Mouse (Mus musculus): Measurements from ENCODE around the gene Vmn1r53. TPM values are rescaled to one million over a fixed set of nuclear protein-coding genes. Genes with fewer than 3 reads are reported as not detected.
"Not testable (repeated sequence)": the region's sequence is repeated elsewhere in the genome, so short reads cannot be mapped to it uniquely, and the experiment has no call there.

Gene Vmn1r53
- not detected for polyA plus RNA-seq (2012; fragmentation: generic; extraction: Trizol)
- long read RNA-seq, experiment 1 = 0 reads
- long read RNA-seq, experiment 2 = 0 reads

- Histone ChIP-seq H3K79me2 (ENCODE audit: control insufficient read depth, insufficient read depth) (no peaks in the 10 kb centered on the region), H3K79me3 (ENCODE audit: low read depth) (no peaks in the 10 kb centered on the region), H3K4me3 (ENCODE audit: insufficient read depth, poor library complexity, severe bottlenecking) (no peak within 1 kb of the TSS), H3K36me3 (ENCODE audit: control insufficient read depth, insufficient read depth) (no peaks in the 10 kb centered on the region), H3K27me3 (ENCODE audit: control insufficient read depth, insufficient read depth, insufficient read length) (no peaks in the 10 kb centered on the region), H3ac (ENCODE audit: control insufficient read depth, insufficient read length, low read depth) (no peak within 1 kb of the TSS)
- TF ChIP-seq CEBPB (IDR thresholded peaks at IDR 0.05; ENCODE audit: low read depth) = no peak
Observed at GRCm38 (mm10) chr6:90224338-90224737, at the start of gene Vmn1r53. TSS of gene Vmn1r53 (minus strand) at chr6:90224438.

GRCm38 (mm10) chr6:90246000-90246399 lies 21.8 kb upstream of the Vmn1r53 start, which contains the start of gene Vmn1r54:
TSS of gene Vmn1r54 (plus strand) at chr6:90246300.
- H3K79me2 ChIP-seq (ENCODE audit: control insufficient read depth, insufficient read depth) = no peaks in the 10 kb centered on the region
- TF ChIP-seq FOSL1 (IDR thresholded peaks at IDR 0.05; ENCODE audit: insufficient read depth, low read length, poor library complexity, severe bottlenecking) (no peak), MAX (IDR thresholded peaks at IDR 0.05) (no peak), MYOG (IDR thresholded peaks at IDR 0.05; ENCODE audit: control insufficient read depth, extremely low read depth, insufficient read length) (no peak), CEBPB (IDR thresholded peaks at IDR 0.05; ENCODE audit: low read depth) (no peak), CTCF (IDR thresholded peaks at IDR 0.05; ENCODE audit: control insufficient read depth, insufficient read depth, insufficient read length) (no peak)
- no peak within 1 kb of the TSS for H3ac ChIP-seq (ENCODE audit: control insufficient read depth, insufficient read length, low read depth)
- H3K27me3 ChIP-seq (ENCODE audit: control insufficient read depth, insufficient read depth, insufficient read length) = no peaks in the 10 kb centered on the region
- no peaks in the 10 kb centered on the region for H3K36me3 ChIP-seq (ENCODE audit: control insufficient read depth, insufficient read depth)
- H3K4me3 ChIP-seq (ENCODE audit: insufficient read depth, poor library complexity, severe bottlenecking) = no peak within 1 kb of the TSS
- no peaks in the 10 kb centered on the region for H3K79me3 ChIP-seq (ENCODE audit: low read depth)

- Histone ChIP-seq H3K27me3 (ENCODE audit: control insufficient read depth, insufficient read depth, insufficient read length) (no peaks in the 10 kb centered on the region), H3K36me3 (ENCODE audit: control insufficient read depth, insufficient read depth) (no peaks in the 10 kb centered on the region), H3K4me3 (ENCODE audit: insufficient read depth, poor library complexity, severe bottlenecking) (no peak overlapping the region), H3ac (ENCODE audit: control insufficient read depth, insufficient read length, low read depth) (no peak overlapping the region), H3K79me2 (ENCODE audit: control insufficient read depth, insufficient read depth) (no peaks in the 10 kb centered on the region), H3K79me3 (ENCODE audit: low read depth) (no peaks in the 10 kb centered on the region)
- no peak for TF ChIP-seq CEBPB (IDR thresholded peaks at IDR 0.05; ENCODE audit: low read depth)
- no peak for TF ChIP-seq MYOD1 (IDR thresholded peaks at IDR 0.05; ENCODE audit: control insufficient read depth, insufficient read length, low read depth)
- no peak for TF ChIP-seq CTCF (IDR thresholded peaks at IDR 0.05; ENCODE audit: control insufficient read depth, insufficient read depth, insufficient read length)
- TF ChIP-seq FOSL1 (IDR thresholded peaks at IDR 0.05; ENCODE audit: insufficient read depth, low read length, poor library complexity, severe bottlenecking) = no peak
- no peak for TF ChIP-seq MYOG (IDR thresholded peaks at IDR 0.05; ENCODE audit: control insufficient read depth, extremely low read depth, insufficient read length)
- no peak for TF ChIP-seq USF1 (IDR thresholded peaks at IDR 0.05; ENCODE audit: low read depth)
- no peak for TF ChIP-seq MAX (IDR thresholded peaks at IDR 0.05)
Observed at GRCm38 (mm10) chr6:90244019-90244418, 19.8 kb upstream of the Vmn1r53 start.

GRCm38 (mm10) chr6:90232681-90233080 lies 8.4 kb upstream of the Vmn1r53 start:
- no peak for TF ChIP-seq CTCF (IDR thresholded peaks at IDR 0.05; ENCODE audit: control insufficient read depth, insufficient read depth, insufficient read length)
- no peak for TF ChIP-seq MYOG (IDR thresholded peaks at IDR 0.05; ENCODE audit: control insufficient read depth, extremely low read depth, insufficient read length)
- no peak for TF ChIP-seq CEBPB (IDR thresholded peaks at IDR 0.05; ENCODE audit: low read depth)
- no peak for TF ChIP-seq MYOD1 (IDR thresholded peaks at IDR 0.05; ENCODE audit: control insufficient read depth, insufficient read length, low read depth)
- TF ChIP-seq MAX (IDR thresholded peaks at IDR 0.05) = no peak
- TF ChIP-seq FOSL1 (IDR thresholded peaks at IDR 0.05; ENCODE audit: insufficient read depth, low read length, poor library complexity, severe bottlenecking) = no peak
- no peak for TF ChIP-seq USF1 (IDR thresholded peaks at IDR 0.05; ENCODE audit: low read depth)
- Histone ChIP-seq H3K36me3 (ENCODE audit: control insufficient read depth, insufficient read depth) (no peaks in the 10 kb centered on the region), H3K79me3 (ENCODE audit: low read depth) (no peaks in the 10 kb centered on the region), H3K79me2 (ENCODE audit: control insufficient read depth, insufficient read depth) (no peaks in the 10 kb centered on the region), H3K27me3 (ENCODE audit: control insufficient read depth, insufficient read depth, insufficient read length) (no peaks in the 10 kb centered on the region), H3ac (ENCODE audit: control insufficient read depth, insufficient read length, low read depth) (no peak overlapping the region), H3K4me3 (ENCODE audit: insufficient read depth, poor library complexity, severe bottlenecking) (no peak overlapping the region)

- H3K4me3 ChIP-seq (ENCODE audit: insufficient read depth, poor library complexity, severe bottlenecking); H3K79me3 ChIP-seq (ENCODE audit: low read depth); H3K79me2 ChIP-seq (ENCODE audit: control insufficient read depth, insufficient read depth); H3K27me3 ChIP-seq (ENCODE audit: control insufficient read depth, insufficient read depth, insufficient read length); H3ac ChIP-seq (ENCODE audit: control insufficient read depth, insufficient read length, low read depth); H3K36me3 ChIP-seq (ENCODE audit: control insufficient read depth, insufficient read depth): not testable (repeated sequence)
Observed at GRCm38 (mm10) chr6:90232114-90232513, 7.9 kb upstream of the Vmn1r53 start.

- not testable (repeated sequence) for H3K36me3 ChIP-seq (ENCODE audit: control insufficient read depth, insufficient read depth); H3K4me3 ChIP-seq (ENCODE audit: insufficient read depth, poor library complexity, severe bottlenecking); H3K27me3 ChIP-seq (ENCODE audit: control insufficient read depth, insufficient read depth, insufficient read length); H3ac ChIP-seq (ENCODE audit: control insufficient read depth, insufficient read length, low read depth); H3K79me3 ChIP-seq (ENCODE audit: low read depth); H3K79me2 ChIP-seq (ENCODE audit: control insufficient read depth, insufficient read depth)
Observed at GRCm38 (mm10) chr6:90202493-90202892, 21.7 kb downstream of the Vmn1r53 start, which contains the start of gene V1ra8. TSS of gene V1ra8 (plus strand) at chr6:90202793.

- Histone ChIP-seq H3K36me3 (ENCODE audit: control insufficient read depth, insufficient read depth) (no peaks in the 10 kb centered on the region), H3K79me3 (ENCODE audit: low read depth) (no peaks in the 10 kb centered on the region), H3K79me2 (ENCODE audit: control insufficient read depth, insufficient read depth) (no peaks in the 10 kb centered on the region), H3K27me3 (ENCODE audit: control insufficient read depth, insufficient read depth, insufficient read length) (no peaks in the 10 kb centered on the region), H3K4me3 (ENCODE audit: insufficient read depth, poor library complexity, severe bottlenecking) (no peak within 1 kb of the TSS), H3ac (ENCODE audit: control insufficient read depth, insufficient read length, low read depth) (no peak within 1 kb of the TSS)
- TF ChIP-seq MYOD1 (IDR thresholded peaks at IDR 0.05; ENCODE audit: control insufficient read depth, insufficient read length, low read depth) = no peak
- no peak for TF ChIP-seq FOSL1 (IDR thresholded peaks at IDR 0.05; ENCODE audit: insufficient read depth, low read length, poor library complexity, severe bottlenecking)
- no peak for TF ChIP-seq MYOG (IDR thresholded peaks at IDR 0.05; ENCODE audit: control insufficient read depth, extremely low read depth, insufficient read length)
- no peak for TF ChIP-seq CTCF (IDR thresholded peaks at IDR 0.05; ENCODE audit: control insufficient read depth, insufficient read depth, insufficient read length)
- TF ChIP-seq CEBPB (IDR thresholded peaks at IDR 0.05; ENCODE audit: low read depth) = no peak
- TF ChIP-seq MAX (IDR thresholded peaks at IDR 0.05) = no peak
- no peak for TF ChIP-seq USF1 (IDR thresholded peaks at IDR 0.05; ENCODE audit: low read depth)
Observed at GRCm38 (mm10) chr6:90174508-90174907, 49.7 kb downstream of the Vmn1r53 start, which contains the start of gene Vmn1r52. TSS of gene Vmn1r52 (plus strand) at chr6:90174808.

Data from C2C12 (cell line).